Mouse (Mus musculus) heart, postnatal 0 days (tissue): ENCODE data around the gene Fam180a. TPM values are rescaled to one million over a fixed set of nuclear protein-coding genes. Genes with fewer than 3 reads are reported as not detected.

Experiments
- ATAC-seq: fragments of 200-750 bp; cut with Nextera tagmentation; 2 replicates; pipeline ENCODE4 v1.8.0; 2017; ENCODE audit warnings: low read depth, moderate number of reproducible peaks, moderate library complexity; ENCODE audit not compliant: insufficient read depth
- DNase-seq: peaks from one replicate; pipeline ENCODE4 v3.0.0-alpha.2; 2016; ENCODE audit warnings: low spot score
- H3K27ac ChIP-seq: fragments of 300-500 bp; sonication (generic); 2 replicates; pipeline ENCODE4 v1.5.1; 2014; ENCODE audit warnings: low read depth, mild to moderate bottlenecking
- H3K27me3 ChIP-seq: fragments of 300-500 bp; sonication (generic); 2 replicates; pipeline ENCODE4 v1.6.1; 2014; ENCODE audit warnings: low read length, mixed read lengths; ENCODE audit not compliant: control insufficient read depth, insufficient read depth
- H3K36me3 ChIP-seq: fragments of 300-500 bp; sonication (generic); replicated peaks from 2 replicates; pipeline ENCODE4 v1.6.1; 2014; ENCODE audit warnings: low read length, mixed read lengths; ENCODE audit not compliant: control insufficient read depth, insufficient read depth
- H3K4me1 ChIP-seq: fragments of 300-500 bp; sonication (generic); 2 replicates; pipeline ENCODE4 v1.6.1; 2014; ENCODE audit warnings: antibody characterized with exemption; ENCODE audit not compliant: control insufficient read depth, insufficient read depth
- H3K4me2 ChIP-seq: fragments of 300-500 bp; sonication (generic); 2 replicates; pipeline ENCODE4 v1.6.1; 2014; ENCODE audit warnings: low read depth, mild to moderate bottlenecking, low read length, moderate library complexity
- H3K4me3 ChIP-seq: fragments of 300-500 bp; sonication (generic); 2 replicates; pipeline ENCODE4 v1.5.1; 2014; ENCODE audit warnings: low read depth, low read length
- H3K9ac ChIP-seq: fragments of 300-500 bp; sonication (generic); replicated peaks from 2 replicates; pipeline ENCODE4 v1.6.1; 2014; ENCODE audit warnings: low read depth, low read length, mixed read lengths
- H3K9me3 ChIP-seq: fragments of 300-500 bp; sonication (generic); replicated peaks from 2 replicates; pipeline ENCODE4 v1.6.1; 2016; ENCODE audit warnings: low read length; ENCODE audit not compliant: control insufficient read depth
- CTCF ChIP-seq: IDR thresholded peaks from 2 replicates; pipeline ENCODE4 v1.5.1; 2016; ENCODE audit warnings: antibody characterized with exemption, control low read depth, low read depth
- EP300 ChIP-seq: IDR thresholded peaks from 2 replicates; pipeline ENCODE4 v1.6.1; 2016; ENCODE audit warnings: antibody characterized with exemption, low read depth
- WGBS: fragments of 180-500 bp; shearing (Covaris S2); extraction: QIAGEN DNeasy Blood & Tissue Kit; methylation state at CpG from one replicate; pipeline ENCODE4 v1.1.7; 2014; 5-methylcytosine and 5-hydroxymethylcytosine counted together
- polyA plus RNA-seq: library from polyadenylated mRNA; unstranded; fragments of >200 nt; fragmentation: Nextera tagmentation; extraction: Ambion mirVana; gene quantifications from 2 replicates; pipeline ENCODE4 v1.2.1, GENCODE M21; 2015
- total RNA-seq: library from RNA; depleted of rRNA; stranded (reverse); fragments of >200 nt; gene quantifications from 2 replicates; pipeline ENCODE4 v1.2.3, GENCODE M21; 2014; ENCODE audit warnings: low replicate concordance

Fam180a gene
- total and polyA plus RNA-seq, 2 experiments from 2014 or later: 0.48 TPM; not detected in 1

GRCm38 (mm10) chr6:35309406-35309805 lies 16.5 kb downstream of the Fam180a start:
- no peaks in the 10 kb centered on the region for H3K27me3 ChIP-seq
- WGBS: 24% methylated on average over 7 of the region's 7 CpGs
- H3K4me2 ChIP-seq: no peak overlapping the region
- no peaks in the 10 kb centered on the region for H3K36me3 ChIP-seq
- H3K27ac ChIP-seq: no peak overlapping the region
- H3K9me3 ChIP-seq: no peaks in the 10 kb centered on the region
- DNase-seq (no peak), ATAC-seq (no peak)
- no peaks in the 10 kb centered on the region for H3K4me1 ChIP-seq
- H3K9ac ChIP-seq: no peak overlapping the region
- no peak overlapping the region for H3K4me3 ChIP-seq
- TF ChIP-seq CTCF (no peak), EP300 (no peak)

DNA sequence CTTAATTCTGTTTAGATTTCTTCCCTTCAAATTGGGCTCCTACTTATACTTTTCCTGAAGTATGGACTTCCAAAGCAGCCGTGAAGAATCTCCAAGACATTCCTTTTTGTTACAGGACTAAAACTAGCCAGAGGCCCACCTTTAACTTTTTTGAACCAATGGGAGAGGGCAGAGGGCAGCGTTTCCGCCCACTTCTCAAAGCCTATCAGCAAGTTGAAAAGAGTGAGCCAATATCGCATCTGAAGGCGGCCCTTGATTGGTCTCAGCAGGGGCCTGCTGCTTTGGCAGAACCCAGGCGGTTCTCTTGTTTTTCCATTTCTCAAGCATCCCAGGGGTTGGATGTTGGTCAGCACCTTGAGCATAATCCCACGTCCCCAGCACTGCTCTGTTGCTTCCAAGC lies 17.9 kb downstream of the Fam180a start, which contains the start of gene Slc13a4:
Gene Slc13a4, minus strand, starts transcription at position 95 of the 400 bp plus-strand sequence.
- Histone ChIP-seq H3K9ac (no peak within 1 kb of the TSS), H3K4me1 (no peaks in the 10 kb centered on the region), H3K36me3 (no peaks in the 10 kb centered on the region), H3K27ac (no peak within 1 kb of the TSS), H3K4me2 (no peak within 1 kb of the TSS), H3K9me3 (no peaks in the 10 kb centered on the region), H3K27me3 (no peaks in the 10 kb centered on the region), H3K4me3 (no peak within 1 kb of the TSS)
- TF ChIP-seq EP300: no peak
- no peak for TF ChIP-seq CTCF
- ATAC-seq (no peak), DNase-seq (no peak)
- 56% methylated on average over 7 of the region's 7 CpGs for WGBS

DNA sequence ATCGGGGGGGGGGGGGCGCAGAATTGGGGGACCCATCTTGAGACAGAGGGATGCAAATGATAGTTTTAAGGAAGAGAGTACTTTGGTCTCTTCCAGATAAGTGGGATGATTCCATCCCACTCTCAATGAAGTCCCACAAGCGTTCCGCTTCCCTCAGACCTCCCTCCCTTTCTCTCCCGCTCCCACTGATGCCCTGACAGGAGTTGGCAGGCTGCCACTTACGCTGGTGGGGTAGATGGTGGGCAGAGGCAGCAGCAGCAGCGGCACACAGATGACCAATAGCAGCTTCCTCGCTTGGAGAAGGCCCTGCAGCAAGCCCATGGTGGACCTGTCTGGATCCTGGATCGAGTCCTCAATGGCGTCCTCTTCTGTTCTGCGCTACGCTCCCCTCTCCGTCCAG lies 18.8 kb downstream of the Fam180a start:
- H3K9ac ChIP-seq: no peak overlapping the region
- no peak overlapping the region for H3K4me3 ChIP-seq
- 52% methylated on average over 12 of the region's 13 CpGs for WGBS
- ATAC-seq (no peak), DNase-seq (no peak)
- H3K9me3 ChIP-seq: no peaks in the 10 kb centered on the region
- no peak for TF ChIP-seq EP300
- no peak for TF ChIP-seq CTCF
- no peaks in the 10 kb centered on the region for H3K4me1 ChIP-seq
- no peaks in the 10 kb centered on the region for H3K36me3 ChIP-seq
- H3K4me2 ChIP-seq: no peak overlapping the region
- no peak overlapping the region for H3K27ac ChIP-seq
- no peaks in the 10 kb centered on the region for H3K27me3 ChIP-seq

- no peak overlapping the region for H3K27ac ChIP-seq
- ATAC-seq (no peak), DNase-seq (no peak)
- no peaks in the 10 kb centered on the region for H3K27me3 ChIP-seq
- peaks cover 7% of the 10 kb centered on the region for H3K4me1 ChIP-seq
- 64% methylated on average over 11 of the region's 11 CpGs for WGBS
- no peak overlapping the region for H3K9ac ChIP-seq
- H3K36me3 ChIP-seq: no peaks in the 10 kb centered on the region
- no peak overlapping the region for H3K4me2 ChIP-seq
- H3K4me3 ChIP-seq: no peak overlapping the region
- no peaks in the 10 kb centered on the region for H3K9me3 ChIP-seq
- TF ChIP-seq CTCF (no peak), EP300 (no peak)
Measured at GRCm38 (mm10) chr6:35303355-35303900, 22.5 kb downstream of the Fam180a start.

- Histone ChIP-seq H3K27ac (no peak overlapping the region), H3K4me3 (no peak overlapping the region), H3K9me3 (no peaks in the 10 kb centered on the region), H3K9ac (no peak overlapping the region), H3K36me3 (no peaks in the 10 kb centered on the region), H3K4me1 (peaks cover 15% of the 10 kb centered on the region), H3K4me2 (no peak overlapping the region), H3K27me3 (no peaks in the 10 kb centered on the region)
- TF ChIP-seq EP300 (no peak), CTCF (no peak)
- DNase-seq: no peak
- ATAC-seq: no peak
- WGBS: 90% methylated on average over 7 of the region's 7 CpGs
Measured at GRCm38 (mm10) chr6:35302581-35302980, 23.4 kb downstream of the Fam180a start.

- Histone ChIP-seq H3K36me3 (no peaks in the 10 kb centered on the region), H3K4me3 (no peak overlapping the region), H3K27ac (peak overlapping the region; percentile 78), H3K4me2 (0 out of 2 replicates have a peak overlapping the region, but pooled peaks have one; percentile 3), H3K27me3 (no peaks in the 10 kb centered on the region), H3K9ac (no peak overlapping the region), H3K9me3 (no peaks in the 10 kb centered on the region), H3K4me1 (peaks cover 25% of the 10 kb centered on the region)
- TF ChIP-seq CTCF (no peak), EP300 (no peak)
- peak; percentile 60 for ATAC-seq
- 10% methylated on average over 6 of the region's 6 CpGs for WGBS
- peak; percentile 63 for DNase-seq
Measured at GRCm38 (mm10) chr6:35298323-35298722, 27.6 kb downstream of the Fam180a start.
